Mouse (Mus musculus): ENCODE results near the gene Pex16. TPM values are rescaled to one million over a fixed set of nuclear protein-coding genes. Genes with fewer than 3 reads are reported as not detected.

Gene Pex16
- polyA plus RNA-seq, 1 experiment from 2014 or later = 29.5 TPM

DNA sequence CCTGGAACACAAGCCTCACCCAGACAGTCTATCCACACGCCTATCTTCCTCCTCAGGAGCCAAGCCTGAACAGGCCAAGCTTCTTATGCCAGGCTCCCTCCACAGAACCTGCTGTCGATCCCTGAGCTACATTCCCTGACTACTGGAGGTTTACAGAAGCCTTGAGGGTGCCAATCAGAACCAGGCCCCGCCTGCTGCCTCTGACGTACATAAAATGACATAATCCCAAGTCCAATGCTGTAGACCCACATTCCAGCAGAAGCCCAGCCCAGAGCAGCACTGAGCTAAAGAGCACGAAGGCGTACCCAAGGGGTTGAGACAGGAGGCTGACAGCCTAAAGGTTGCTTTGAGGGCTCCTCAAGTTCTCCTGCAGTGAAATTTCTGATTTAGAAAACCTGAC lies 53.4 kb downstream of the Pex16 start:
- H3K27ac ChIP-seq = peak overlapping the region; percentile 64
- WGBS = 48% methylated on average over 6 of the region's 6 CpGs
- ATAC-seq (replicated peaks; ENCODE audit: low FRiP score) = peak; percentile 55; the same call in 1 of the 2 replicates

GRCm38 (mm10) chr2:92430089-92430488 lies 55.6 kb downstream of the Pex16 start:
- ATAC-seq (replicated peaks; ENCODE audit: low FRiP score) = no peak
- 71% methylated on average over 2 of the region's 2 CpGs for WGBS
- Histone ChIP-seq H3K4me3 (replicated peaks) (no peak overlapping the region), H3K9ac (no peak overlapping the region), H3K4me2 (no peak overlapping the region), H3K4me1 (peaks cover 66% of the 10 kb centered on the region), H3K27ac (no peak overlapping the region), H3K27me3 (no peaks in the 10 kb centered on the region; the same call in 1 of the 2 replicates), H3K9me3 (replicated peaks) (no peaks in the 10 kb centered on the region), H3K36me3 (peaks cover 2% of the 10 kb centered on the region; the same call in 1 of the 2 replicates)

More for the DNA sequence above, 53.4 kb downstream of the Pex16 start:
- peaks cover 19% of the 10 kb centered on the region for H3K36me3 ChIP-seq
- H3K9me3 ChIP-seq (replicated peaks) = no peaks in the 10 kb centered on the region
- no peak overlapping the region for H3K4me2 ChIP-seq
- no peaks in the 10 kb centered on the region for H3K27me3 ChIP-seq
- H3K9ac ChIP-seq = no peak overlapping the region; the same call in 1 of the 2 replicates
- peaks cover 65% of the 10 kb centered on the region for H3K4me1 ChIP-seq
- H3K4me3 ChIP-seq (replicated peaks) = no peak overlapping the region

Small RNA genes within 50 kb of the gene (microRNA-seq; reads per million reads assigned to microRNA genes)
- not detected for gene Mir7000

Other genes starting within 250 kb of the Pex16 start
- 26.0 and 29.5 TPM in 2 replicates for gene Large2, start 193 bp downstream of the Pex16 start, polyA plus RNA-seq (2015; fragmentation: Nextera tagmentation; extraction: Ambion mirVana)
- gene 1700029I15Rik, start 7.9 kb downstream of the Pex16 start, polyA plus RNA-seq (2015; fragmentation: Nextera tagmentation; extraction: Ambion mirVana) = 3.2 and 3.4 TPM in 2 replicates
- 32.1 and 34.9 TPM in 2 replicates for gene Mapk8ip1, start 26.6 kb downstream of the Pex16 start, polyA plus RNA-seq (2015; fragmentation: Nextera tagmentation; extraction: Ambion mirVana)
- gene Cry2, start 59.4 kb downstream of the Pex16 start, polyA plus RNA-seq (2015; fragmentation: Nextera tagmentation; extraction: Ambion mirVana) = 17.7 and 21.3 TPM in 2 replicates
- 15.1 and 16.2 TPM in 2 replicates for gene Slc35c1, start 85.9 kb downstream of the Pex16 start, polyA plus RNA-seq (2015; fragmentation: Nextera tagmentation; extraction: Ambion mirVana)
- 7.7 and 9.2 TPM in 2 replicates for gene Chst1, start 225.0 kb downstream of the Pex16 start, polyA plus RNA-seq (2015; fragmentation: Nextera tagmentation; extraction: Ambion mirVana)

Data from kidney, embryonic 15.5 days (tissue).